Mouse (Mus musculus) fibroblast of lung, adult 2 months (primary cell): ENCODE results near the gene Mettl23.
"Not testable (repeated sequence)": the region's sequence is repeated elsewhere in the genome, so short reads cannot be mapped to it uniquely, and the experiment has no call there.

Experiments used
- DNase-seq: peaks from one replicate; pipeline ENCODE4 v3.0.0-alpha.2; 2011; ENCODE audit warnings: low read depth

Mettl23 gene

DNA sequence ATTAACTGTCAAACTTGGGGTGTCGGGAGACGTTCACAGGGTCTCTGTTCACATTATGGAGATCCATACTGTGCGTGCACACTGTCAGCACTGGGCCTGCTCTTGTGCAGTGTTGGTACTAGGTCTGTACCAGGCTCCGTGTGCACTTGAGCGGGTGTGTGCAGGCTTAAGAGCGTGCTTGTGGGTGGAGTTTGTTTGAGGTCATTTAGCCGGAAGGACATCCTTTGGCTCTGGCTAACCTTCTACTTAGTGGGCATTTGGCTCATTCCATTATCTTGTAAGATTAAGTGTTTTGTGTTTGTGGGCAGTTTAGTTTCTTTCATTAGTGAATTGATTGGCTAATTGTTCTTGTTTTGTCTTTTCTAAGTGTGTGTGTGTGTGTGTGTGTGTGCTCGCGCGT is 39.4 kb downstream of the Mettl23 start:
- DNase-seq = no peak

GRCm38 (mm10) chr11:116884061-116884460 is 41.0 kb downstream of the Mettl23 start:
- DNase-seq = no peak

DNA sequence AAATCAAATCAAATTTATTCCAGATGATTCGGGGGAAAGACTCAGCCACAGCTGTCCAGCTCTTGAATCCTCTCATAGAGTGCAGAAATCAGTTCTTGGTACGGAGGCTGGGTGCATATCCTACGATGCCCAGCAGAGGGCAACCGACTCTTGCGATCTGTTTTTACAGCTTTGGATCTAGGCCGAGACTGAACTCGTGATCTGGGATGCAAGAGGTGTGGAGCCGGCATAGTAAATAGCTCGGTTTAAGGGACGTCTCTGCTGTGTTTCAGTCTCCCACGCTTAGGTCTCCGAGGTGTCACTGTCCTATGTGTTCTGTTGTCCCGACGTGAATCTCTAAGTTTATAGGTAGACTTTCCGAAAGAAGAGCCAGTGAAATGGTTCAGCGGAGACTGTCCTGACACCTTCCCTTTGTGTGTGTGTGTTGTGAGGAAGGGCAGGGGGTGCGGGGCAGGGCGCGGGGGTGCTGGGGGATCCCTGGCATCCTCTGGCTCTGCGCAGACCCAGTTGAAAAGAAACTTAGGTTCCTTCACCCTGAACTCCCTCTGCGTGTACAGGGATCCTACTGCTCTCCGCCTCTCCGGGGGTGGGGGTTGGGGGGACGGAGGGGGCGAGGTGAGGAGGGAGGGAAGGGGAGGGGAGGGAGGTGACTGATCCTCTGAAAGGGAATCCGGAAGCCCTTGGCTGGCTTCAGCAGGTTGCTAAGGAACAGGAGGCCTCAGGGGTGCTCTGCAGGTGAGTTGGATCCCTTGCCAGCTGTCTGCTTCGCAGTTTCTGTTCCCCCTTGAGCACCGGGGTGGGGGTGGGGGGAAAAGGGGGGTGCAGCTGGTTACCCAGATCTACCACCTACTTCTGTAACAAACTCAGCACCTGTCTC is 42.4 kb downstream of the Mettl23 start:
- peak; percentile 71 for DNase-seq

DNA sequence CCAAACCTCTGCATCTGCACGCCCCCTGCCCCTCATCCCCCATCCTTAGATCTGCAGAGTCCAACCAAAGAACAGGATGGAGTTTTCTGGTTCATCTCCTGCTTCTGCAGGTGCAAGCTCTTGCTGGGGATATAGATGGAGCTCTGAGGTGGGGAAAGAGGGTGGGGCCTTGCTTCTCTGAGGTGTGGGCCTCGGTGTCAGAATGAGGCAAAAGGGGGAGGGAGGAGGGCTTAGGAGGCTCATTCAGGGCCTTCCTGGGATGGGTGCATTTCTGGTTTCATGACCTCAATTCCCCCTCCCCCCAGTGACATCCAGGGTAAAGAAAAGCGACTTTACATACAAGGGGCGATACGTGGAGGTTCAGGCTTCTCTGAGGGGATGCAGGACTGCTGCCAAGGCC is 44.1 kb downstream of the Mettl23 start:
- DNase-seq = no peak

GRCm38 (mm10) chr11:116893532-116894442 is 50.7 kb downstream of the Mettl23 start:
- no peak for DNase-seq

DNA sequence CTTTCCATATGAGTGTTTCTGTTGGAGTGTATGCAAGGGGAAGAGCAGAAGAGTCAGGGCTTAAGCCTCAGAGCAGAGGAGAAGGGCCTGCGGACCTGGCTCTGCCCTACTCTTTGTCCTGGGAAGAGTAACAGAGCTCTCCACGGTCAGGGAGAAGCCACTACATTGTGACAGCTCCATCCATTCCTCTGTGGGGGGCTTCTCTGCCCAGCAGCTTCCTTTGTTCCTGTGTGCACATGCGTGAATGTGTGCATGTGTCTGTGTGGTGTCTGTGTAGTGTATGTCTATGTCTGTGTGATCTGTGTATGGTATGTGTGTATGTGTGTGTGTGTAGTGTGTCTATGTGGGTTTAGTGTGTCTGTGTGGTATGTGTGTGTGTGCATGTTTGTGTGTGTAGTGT is 52.3 kb downstream of the Mettl23 start:
- DNase-seq = no peak

DNA sequence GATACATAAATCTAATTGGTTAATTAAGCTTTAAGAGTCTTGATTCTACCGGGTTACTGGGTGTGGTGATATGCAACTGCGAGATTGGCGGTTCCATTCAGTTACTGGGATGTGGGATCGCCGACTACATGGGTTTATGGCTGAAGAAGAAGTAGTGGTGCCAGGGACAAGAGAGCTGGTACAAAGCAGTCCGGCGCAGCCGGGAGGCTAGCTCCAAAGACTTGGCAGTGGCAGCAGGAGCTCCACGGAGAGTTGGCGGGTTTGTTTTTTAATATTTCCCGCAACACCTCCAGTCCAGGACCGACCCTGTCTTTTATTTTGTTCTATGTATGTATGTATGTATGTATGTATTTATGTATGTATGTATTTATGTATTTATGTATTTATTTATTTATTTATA is 56.2 kb downstream of the Mettl23 start:
- DNase-seq = no peak

DNA sequence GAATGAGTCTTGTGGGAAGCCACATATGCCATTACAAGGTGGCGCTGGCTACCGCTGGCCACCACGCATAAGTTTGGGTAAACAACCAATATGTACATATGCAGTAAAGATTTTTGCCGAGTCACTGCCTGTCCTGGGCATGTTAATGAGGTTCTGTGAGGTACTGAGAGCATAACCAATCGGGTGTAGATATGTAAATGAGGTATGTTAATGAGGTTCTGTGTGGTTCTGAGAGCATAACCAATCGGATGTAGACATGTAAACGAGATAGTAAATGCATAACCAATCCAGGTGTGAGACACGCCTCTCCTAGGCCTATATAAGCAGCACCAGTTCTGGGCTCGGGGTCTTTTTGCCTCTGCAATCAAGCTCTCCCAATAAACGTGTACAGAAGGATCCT is 59.5 kb downstream of the Mettl23 start:
- not testable (repeated sequence) for DNase-seq
